Mouse (Mus musculus) midbrain, postnatal 0 days (tissue): ENCODE measurements at regions not wholly inside any gene's neighbourhood (a gene's known extent, or its start where the extent isn't known, plus 50 kb on each side); places are given as distances from the start of the nearest gene placed in this dataset.

Source experiments
- ATAC-seq: fragments of 200-750 bp; cut with Nextera tagmentation; 2 replicates; pipeline ENCODE4 v1.8.0; 2017; ENCODE audit warnings: moderate number of reproducible peaks, mild to moderate bottlenecking, moderate TSS enrichment, moderate library complexity; ENCODE audit not compliant: low FRiP score
- DNase-seq: peaks from one replicate; pipeline ENCODE4 v3.0.0-alpha.2; 2015; ENCODE audit warnings: low spot score
- H3K27ac ChIP-seq: fragments of 300-500 bp; sonication (generic); 2 replicates; pipeline ENCODE4 v1.5.1; 2014; ENCODE audit warnings: low read depth, mild to moderate bottlenecking, low read length, mixed read lengths
- H3K27me3 ChIP-seq: fragments of 300-500 bp; sonication (generic); 2 replicates; pipeline ENCODE4 v1.6.1; 2014; ENCODE audit warnings: low read length, control low read depth, mixed read lengths; ENCODE audit not compliant: insufficient read depth
- H3K36me3 ChIP-seq: fragments of 300-500 bp; sonication (generic); 2 replicates; pipeline ENCODE4 v1.6.1; 2014; ENCODE audit warnings: low read length, control low read depth, mixed read lengths; ENCODE audit not compliant: insufficient read depth
- H3K4me1 ChIP-seq: fragments of 300-500 bp; sonication (generic); 2 replicates; pipeline ENCODE4 v1.6.1; 2014; ENCODE audit warnings: mild to moderate bottlenecking, control low read depth, antibody characterized with exemption, low read length, mixed read lengths; ENCODE audit not compliant: insufficient read depth
- H3K4me2 ChIP-seq: fragments of 300-500 bp; sonication (generic); 2 replicates; pipeline ENCODE4 v1.6.1; 2014; ENCODE audit warnings: low read depth, mild to moderate bottlenecking, low read length, mixed read lengths; ENCODE audit not compliant: poor library complexity, severe bottlenecking
- H3K4me3 ChIP-seq: fragments of 300-500 bp; sonication (generic); 2 replicates; pipeline ENCODE4 v1.5.1; 2014; ENCODE audit warnings: low read depth, mild to moderate bottlenecking, low read length, moderate library complexity
- H3K9ac ChIP-seq: fragments of 300-500 bp; sonication (generic); replicated peaks from 2 replicates; pipeline ENCODE4 v1.6.1; 2014; ENCODE audit warnings: mild to moderate bottlenecking, low read length, moderate library complexity, mixed read lengths; ENCODE audit not compliant: poor library complexity, severe bottlenecking
- H3K9me3 ChIP-seq: fragments of 300-500 bp; sonication (generic); 2 replicates; pipeline ENCODE4 v1.6.1; 2016; ENCODE audit warnings: low read length, control low read depth
- CTCF ChIP-seq: IDR thresholded peaks from 2 replicates; pipeline ENCODE4 v1.5.1; 2016; ENCODE audit warnings: antibody characterized with exemption, mild to moderate bottlenecking
- WGBS: fragments of 180-500 bp; shearing (Covaris S2); extraction: QIAGEN DNeasy Blood & Tissue Kit; methylation state at CpG from one replicate; pipeline ENCODE4 v1.1.7; 2014; 5-methylcytosine and 5-hydroxymethylcytosine counted together

- peaks cover 7% of the 10 kb centered on the region; the same call in 1 of the 2 replicates for H3K4me1 ChIP-seq
- peak; percentile 62; the same call in 1 of the 2 replicates for ATAC-seq
- TF ChIP-seq CTCF: no peak
- H3K4me3 ChIP-seq: no peak overlapping the region
- WGBS: 25% methylated on average over 12 of the region's 12 CpGs
- H3K4me2 ChIP-seq: no peak overlapping the region
- no peaks in the 10 kb centered on the region for H3K9me3 ChIP-seq
- H3K9ac ChIP-seq: no peak overlapping the region
- H3K27me3 ChIP-seq: no peaks in the 10 kb centered on the region
- H3K36me3 ChIP-seq: no peaks in the 10 kb centered on the region
- peak; percentile 53 for DNase-seq
- peak overlapping the region; percentile 28; the same call in 1 of the 2 replicates for H3K27ac ChIP-seq
Observed at GRCm38 (mm10) chr4:53277741-53278525, 118.2 kb upstream of the Abca1 start.

GRCm38 (mm10) chr4:53270433-53270832 lies 110.7 kb upstream of the Abca1 start:
- no peaks in the 10 kb centered on the region for H3K27me3 ChIP-seq
- no peak overlapping the region for H3K4me3 ChIP-seq
- no peak overlapping the region for H3K4me2 ChIP-seq
- DNase-seq (no peak), ATAC-seq (no peak)
- H3K4me1 ChIP-seq: no peaks in the 10 kb centered on the region
- H3K36me3 ChIP-seq: no peaks in the 10 kb centered on the region
- no peak for TF ChIP-seq CTCF
- no peaks in the 10 kb centered on the region for H3K9me3 ChIP-seq
- no peak overlapping the region for H3K9ac ChIP-seq
- 94% methylated on average over 10 of the region's 10 CpGs for WGBS
- no peak overlapping the region for H3K27ac ChIP-seq

- Histone ChIP-seq H3K4me1 (no peaks in the 10 kb centered on the region), H3K9me3 (no peaks in the 10 kb centered on the region), H3K4me2 (no peak overlapping the region), H3K36me3 (no peaks in the 10 kb centered on the region), H3K27me3 (no peaks in the 10 kb centered on the region), H3K27ac (no peak overlapping the region), H3K9ac (no peak overlapping the region), H3K4me3 (no peak overlapping the region)
- no peak for DNase-seq
- 89% methylated on average over 5 of the region's 5 CpGs for WGBS
- TF ChIP-seq CTCF: no peak
- no peak for ATAC-seq
Observed at GRCm38 (mm10) chr4:53269999-53270398, 110.3 kb upstream of the Abca1 start.

- Histone ChIP-seq H3K4me2 (no peak overlapping the region), H3K27ac (no peak overlapping the region), H3K9me3 (no peaks in the 10 kb centered on the region), H3K27me3 (no peaks in the 10 kb centered on the region), H3K36me3 (no peaks in the 10 kb centered on the region), H3K9ac (no peak overlapping the region), H3K4me1 (no peaks in the 10 kb centered on the region), H3K4me3 (no peak overlapping the region)
- ATAC-seq (no peak), DNase-seq (no peak)
- WGBS: 94% methylated on average over 5 of the region's 5 CpGs
- TF ChIP-seq CTCF: no peak
Observed at GRCm38 (mm10) chr4:53269251-53269842, 109.7 kb upstream of the Abca1 start.

GRCm38 (mm10) chr4:53264901-53265300 lies 105.2 kb upstream of the Abca1 start:
- no peaks in the 10 kb centered on the region for H3K4me1 ChIP-seq
- H3K27me3 ChIP-seq: no peaks in the 10 kb centered on the region
- no peak; the same call in 1 of the 2 replicates for ATAC-seq
- H3K36me3 ChIP-seq: no peaks in the 10 kb centered on the region
- H3K9ac ChIP-seq: no peak overlapping the region
- no peak for TF ChIP-seq CTCF
- no peak overlapping the region for H3K4me3 ChIP-seq
- no peaks in the 10 kb centered on the region for H3K9me3 ChIP-seq
- DNase-seq: peak; percentile 58
- H3K27ac ChIP-seq: no peak overlapping the region
- 70% methylated on average over 5 of the region's 5 CpGs for WGBS
- H3K4me2 ChIP-seq: no peak overlapping the region

GRCm38 (mm10) chr4:53264501-53264900 lies 104.8 kb upstream of the Abca1 start:
- 53% methylated on average over 2 of the region's 2 CpGs for WGBS
- TF ChIP-seq CTCF: no peak
- no peak for DNase-seq
- Histone ChIP-seq H3K4me1 (no peaks in the 10 kb centered on the region), H3K4me3 (no peak overlapping the region), H3K9me3 (no peaks in the 10 kb centered on the region), H3K4me2 (no peak overlapping the region), H3K9ac (no peak overlapping the region), H3K36me3 (no peaks in the 10 kb centered on the region), H3K27ac (no peak overlapping the region; the same call in 1 of the 2 replicates), H3K27me3 (no peaks in the 10 kb centered on the region)
- ATAC-seq: no peak
